Mouse (Mus musculus) MEL (cell line): ENCODE measurements around the gene Sun2.

Experiments used
- CTCF ChIP-seq, 3 experiments: IDR thresholded peaks in 2 of 3; conservative IDR thresholded peaks in 1 of 3; 2 replicates each; pipeline ENCODE4 v1.5.1; 2011 to 2012; ENCODE audit warnings: low read length in 3 of 3, low read depth in 2 of 3, mild to moderate bottlenecking in 2 of 3, improper control_type of control experiment in 1 of 3, inconsistent platforms in 1 of 3, mixed read lengths in 1 of 3, moderate library complexity in 1 of 3; ENCODE audit not compliant: control insufficient read depth in 1 of 3, insufficient read depth in 1 of 3, poor library complexity in 1 of 3, severe bottlenecking in 1 of 3
- E2F4 ChIP-seq: IDR thresholded peaks from 2 replicates; pipeline ENCODE4 v1.6.1; 2011; ENCODE audit warnings: low read depth, low read length, improper control_type of control experiment, borderline replicate concordance
- ELF1 ChIP-seq: IDR thresholded peaks from 2 replicates; pipeline ENCODE4 v1.6.1; 2014; ENCODE audit warnings: low read depth, mild to moderate bottlenecking, inconsistent platforms, low read length, improper control_type of control experiment, moderate library complexity
- EP300 ChIP-seq, 2 experiments: IDR thresholded peaks; 2 replicates each; pipeline ENCODE4 v1.6.1; 2011; ENCODE audit warnings: improper control_type of control experiment in 2 of 2, low read length in 2 of 2, low read depth in 1 of 2, mild to moderate bottlenecking in 1 of 2
- ETS1 ChIP-seq: IDR thresholded peaks from 2 replicates; pipeline ENCODE4 v1.6.1; 2012; ENCODE audit warnings: low read depth, mild to moderate bottlenecking, inconsistent platforms, low read length, improper control_type of control experiment, moderate library complexity
- HCFC1 ChIP-seq: IDR thresholded peaks from 2 replicates; pipeline ENCODE4 v1.6.1; 2012; ENCODE audit warnings: low read depth, mild to moderate bottlenecking, inconsistent platforms, low read length, improper control_type of control experiment, moderate library complexity
- MEF2A ChIP-seq: IDR thresholded peaks from 2 replicates; pipeline ENCODE4 v1.6.1; 2014; ENCODE audit warnings: low read depth, mild to moderate bottlenecking, inconsistent platforms, low read length, improper control_type of control experiment; ENCODE audit not compliant: poor library complexity, insufficient replicate concordance, severe bottlenecking; ENCODE audit errors: extremely low read depth
- MXI1 ChIP-seq: IDR thresholded peaks from 2 replicates; pipeline ENCODE4 v1.6.1; 2011; ENCODE audit warnings: mild to moderate bottlenecking, low read depth, low read length, improper control_type of control experiment
- POLR2A ChIP-seq, 2 experiments: IDR thresholded peaks; 2 replicates each; pipeline ENCODE4 v1.6.1; 2011 to 2012; ENCODE audit warnings: low read length in 2 of 2, mild to moderate bottlenecking in 2 of 2, control low read depth in 1 of 2, improper control_type of control experiment in 1 of 2, low read depth in 1 of 2, moderate library complexity in 1 of 2; ENCODE audit not compliant: control insufficient read depth in 1 of 2, insufficient read depth in 1 of 2, poor library complexity in 1 of 2
- RAD21 ChIP-seq: IDR thresholded peaks from 2 replicates; pipeline ENCODE4 v1.6.1; 2011; ENCODE audit warnings: mild to moderate bottlenecking, low read depth, low read length, improper control_type of control experiment
- SMC3 ChIP-seq: IDR thresholded peaks from 2 replicates; pipeline ENCODE4 v1.6.1; 2011; ENCODE audit warnings: low read depth, low read length, improper control_type of control experiment
- USF2 ChIP-seq, 2 experiments: IDR thresholded peaks; 2 replicates each; pipeline ENCODE4 v1.6.1; 2011 to 2012; ENCODE audit warnings: improper control_type of control experiment in 2 of 2, low read length in 2 of 2, borderline replicate concordance in 1 of 2, inconsistent platforms in 1 of 2, low read depth in 1 of 2, mild to moderate bottlenecking in 1 of 2; ENCODE audit not compliant: insufficient read depth in 1 of 2
- ZMIZ1 ChIP-seq: IDR thresholded peaks from 2 replicates; pipeline ENCODE4 v1.6.1; 2012; ENCODE audit warnings: low read depth, mild to moderate bottlenecking, inconsistent platforms, low read length, improper control_type of control experiment, moderate library complexity

DNA sequence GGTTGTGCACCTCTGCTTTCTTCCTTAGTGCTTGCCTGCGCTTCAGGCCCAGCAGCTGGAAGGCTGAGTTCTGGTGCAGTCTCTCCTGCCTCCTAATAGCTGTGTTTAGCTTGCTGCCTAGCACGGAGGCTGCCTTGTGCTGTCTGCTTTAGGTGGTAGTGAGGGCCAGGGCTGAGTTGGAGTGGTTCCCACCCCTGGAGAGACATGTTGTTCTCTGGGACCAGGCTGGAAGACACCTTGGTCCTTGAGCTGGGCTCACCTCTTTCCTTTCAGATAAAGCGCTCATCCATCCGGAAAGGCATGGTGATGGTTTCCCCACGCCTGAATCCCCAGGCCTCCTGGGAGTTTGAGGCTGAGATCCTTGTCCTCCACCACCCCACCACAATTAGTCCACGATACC, 25.6 kb downstream of the Sun2 start:
- TF ChIP-seq CTCF (IDR thresholded peaks at IDR 0.05 in 2 of 3, conservative IDR thresholded peaks at IDR 0.05 in 1 of 3; ENCODE audit: control insufficient read depth in 1 of 3, insufficient read depth in 1 of 3, low read depth in 2 of 3, low read length in 3 of 3, poor library complexity in 1 of 3, severe bottlenecking in 1 of 3) (no peak), HCFC1 (no peak), USF2 (IDR thresholded peaks at IDR 0.05; ENCODE audit: borderline replicate concordance in 1 of 2, insufficient read depth in 1 of 2, low read depth in 1 of 2, low read length in 2 of 2) (no peak), EP300 (IDR thresholded peaks at IDR 0.05; ENCODE audit: low read depth in 1 of 2, low read length in 2 of 2) (no peak), RAD21 (no peak), MXI1 (no peak), POLR2A (IDR thresholded peaks at IDR 0.05; ENCODE audit: control insufficient read depth in 1 of 2, insufficient read depth in 1 of 2, low read depth in 1 of 2, low read length in 2 of 2, poor library complexity in 1 of 2) (no peak), SMC3 (no peak), MEF2A (no peak), E2F4 (no peak), ELF1 (no peak), ZMIZ1 (no peak), ETS1 (no peak)
